Mouse (Mus musculus) cortical plate, adult 2 months (tissue): ENCODE results near the gene Efhd1. TPM values are rescaled to one million over a fixed set of nuclear protein-coding genes. Genes with fewer than 3 reads are reported as not detected.

Source experiments
- H3K27ac ChIP-seq: fragments of 200-500 bp; 2 replicates; pipeline ENCODE4 v1.5.1; 2012; ENCODE audit warnings: low read length, control low read depth, inconsistent platforms; ENCODE audit not compliant: insufficient read depth
- H3K4me1 ChIP-seq: fragments of 200-500 bp; 2 replicates; pipeline ENCODE4 v1.6.1; 2011; ENCODE audit warnings: low read length; ENCODE audit not compliant: control insufficient read depth, insufficient read depth
- H3K4me3 ChIP-seq: fragments of 200-500 bp; 2 replicates; pipeline ENCODE4 v1.5.1; 2011; ENCODE audit warnings: mild to moderate bottlenecking, low read length, control low read depth; ENCODE audit not compliant: insufficient read depth
- CTCF ChIP-seq: fragments of 200-500 bp; IDR thresholded peaks from 2 replicates; pipeline ENCODE4 v1.5.1; 2011; ENCODE audit warnings: mild to moderate bottlenecking, control low read depth, low read length; ENCODE audit not compliant: insufficient read depth; ENCODE audit errors: extremely low read depth
- POLR2A ChIP-seq: fragments of 200-500 bp; IDR thresholded peaks from 2 replicates; pipeline ENCODE4 v1.6.1; 2011; ENCODE audit warnings: mild to moderate bottlenecking, low read length, control low read depth; ENCODE audit not compliant: insufficient read depth; ENCODE audit errors: extremely low read depth
- polyA plus RNA-seq: library from polyadenylated mRNA; depleted of rRNA; stranded (reverse); fragments of >200 nt; gene quantifications from 2 replicates; pipeline ENCODE4 v1.2.3, GENCODE M21; 2012

The Efhd1 gene
- polyA plus RNA-seq, 1 experiment, result 36.5 TPM

DNA sequence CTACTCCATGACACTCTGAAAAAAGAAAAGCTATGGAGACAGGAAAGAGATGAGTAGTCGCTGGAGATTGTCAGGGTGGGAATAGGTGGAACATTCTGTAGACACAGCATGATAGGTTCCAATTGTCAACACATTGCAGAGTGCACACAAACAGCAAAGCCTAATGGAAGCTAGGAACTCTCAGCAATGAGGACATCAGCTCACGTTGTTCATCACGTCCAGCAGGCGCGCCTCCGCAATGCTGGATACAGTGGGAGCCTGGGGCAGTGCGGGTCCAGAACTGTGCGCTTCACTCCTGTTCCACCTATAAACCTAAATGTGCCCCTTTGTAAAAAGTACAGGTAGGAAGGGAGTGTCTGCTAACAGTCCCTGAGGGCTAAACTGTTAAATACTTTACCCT is 21.1 kb upstream of the Efhd1 start:
- TF ChIP-seq POLR2A (no peak), CTCF (no peak)
- H3K27ac ChIP-seq, result no peak overlapping the region
- no peak overlapping the region for H3K4me3 ChIP-seq

DNA sequence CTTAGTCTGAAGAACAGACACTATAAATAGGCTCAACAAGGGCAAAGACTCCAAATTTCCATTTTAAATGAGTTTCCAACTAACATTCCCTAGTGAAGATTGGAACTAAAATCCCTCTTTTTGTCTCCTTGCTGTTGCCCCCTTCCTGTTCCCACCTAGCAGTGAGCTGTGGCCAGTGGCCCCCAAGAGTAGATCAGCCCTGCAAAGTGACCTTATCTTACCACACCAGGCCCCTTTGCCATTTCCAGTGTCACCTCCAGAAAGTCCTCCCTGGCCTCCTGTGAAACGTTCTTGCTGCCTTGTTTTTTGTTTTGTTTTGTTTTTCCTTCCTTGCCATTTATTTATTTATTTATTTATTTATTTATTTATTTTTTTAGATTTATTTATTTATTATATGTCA is 18.7 kb upstream of the Efhd1 start:
- Histone ChIP-seq H3K4me1 (no peaks in the 10 kb centered on the region), H3K27ac (no peak overlapping the region), H3K4me3 (no peak overlapping the region)
- no peak for TF ChIP-seq POLR2A
- TF ChIP-seq CTCF, result no peak

More for the DNA sequence above, 21.1 kb upstream of the Efhd1 start:
- H3K4me1 ChIP-seq, result no peaks in the 10 kb centered on the region

DNA sequence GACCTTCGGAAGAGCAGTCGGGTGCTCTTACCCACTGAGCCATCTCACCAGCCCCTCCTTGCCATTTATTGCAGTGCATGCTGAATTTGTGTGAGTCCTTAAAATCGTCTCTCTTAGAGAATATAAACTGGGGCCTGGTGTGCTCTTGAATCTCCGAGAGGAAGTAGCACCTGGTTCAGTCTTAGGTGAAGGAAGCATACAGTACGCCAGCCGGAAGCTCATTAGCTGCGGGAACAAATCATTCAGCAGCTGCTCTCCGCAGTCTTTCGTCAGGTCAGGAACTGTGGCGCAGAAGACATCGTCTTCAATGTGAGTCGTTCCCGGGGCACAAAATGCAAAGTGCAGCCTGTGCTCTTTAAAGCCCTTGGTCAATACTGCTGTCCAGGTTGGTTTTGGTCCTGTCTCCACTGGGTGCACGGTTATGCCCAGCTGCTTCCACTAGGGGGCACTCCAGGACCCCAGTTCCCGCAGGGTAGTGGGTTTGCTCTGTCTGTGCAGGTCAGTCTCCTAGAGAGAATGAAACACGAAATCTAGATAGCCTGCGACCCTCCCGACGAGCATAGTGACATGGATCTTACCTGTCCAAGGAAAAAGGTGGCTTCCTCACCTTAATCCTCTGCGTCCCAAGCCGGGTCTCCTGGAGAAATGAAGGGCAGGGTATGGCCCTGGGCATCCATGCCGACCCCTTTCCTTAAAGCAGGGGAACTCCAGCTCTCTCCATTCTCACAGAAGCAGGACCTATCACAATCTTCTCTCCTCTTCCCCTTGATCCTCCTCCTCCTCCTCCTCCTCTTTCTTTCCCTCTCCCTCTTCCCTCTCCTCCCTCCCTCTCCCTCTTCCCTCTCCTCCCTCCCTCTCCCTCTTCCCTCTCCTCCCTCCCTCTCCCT is 18.0 kb upstream of the Efhd1 start:
- Histone ChIP-seq H3K4me1 (no peaks in the 10 kb centered on the region), H3K4me3 (0 out of 2 replicates have a peak overlapping the region, but pooled peaks have one; percentile 1), H3K27ac (no peak overlapping the region)
- TF ChIP-seq POLR2A, result no peak
- peak; percentile 90 for TF ChIP-seq CTCF

DNA sequence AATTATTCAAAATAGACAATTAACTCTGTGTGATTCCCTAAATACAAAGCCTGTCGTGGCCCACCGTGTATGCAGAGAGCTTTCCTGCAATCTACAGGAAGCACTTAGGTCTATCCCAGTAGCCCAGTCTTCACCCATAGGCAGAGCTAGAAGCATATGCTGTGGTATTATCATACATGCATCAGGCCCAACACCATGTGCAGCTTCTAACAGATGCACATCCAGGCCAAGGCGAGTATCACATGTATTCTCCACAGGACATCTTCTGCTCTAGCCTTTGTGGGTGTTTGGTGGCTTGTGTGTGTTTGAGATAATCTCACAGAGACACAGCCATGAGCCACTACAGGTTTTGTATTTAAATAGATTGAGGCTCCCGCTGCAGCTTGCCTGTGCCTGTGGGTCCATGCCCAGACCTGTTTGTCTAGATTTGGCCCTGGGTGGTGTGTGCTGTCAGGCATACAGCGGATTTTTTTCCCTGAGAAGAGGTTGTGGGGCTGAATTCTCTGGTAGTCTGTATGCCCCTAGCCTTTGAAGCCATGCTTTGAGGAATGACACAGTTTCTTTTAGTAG is 12.0 kb upstream of the Efhd1 start:
- Histone ChIP-seq H3K27ac (no peak overlapping the region), H3K4me1 (no peaks in the 10 kb centered on the region), H3K4me3 (no peak overlapping the region)
- TF ChIP-seq CTCF, result no peak
- no peak for TF ChIP-seq POLR2A

DNA sequence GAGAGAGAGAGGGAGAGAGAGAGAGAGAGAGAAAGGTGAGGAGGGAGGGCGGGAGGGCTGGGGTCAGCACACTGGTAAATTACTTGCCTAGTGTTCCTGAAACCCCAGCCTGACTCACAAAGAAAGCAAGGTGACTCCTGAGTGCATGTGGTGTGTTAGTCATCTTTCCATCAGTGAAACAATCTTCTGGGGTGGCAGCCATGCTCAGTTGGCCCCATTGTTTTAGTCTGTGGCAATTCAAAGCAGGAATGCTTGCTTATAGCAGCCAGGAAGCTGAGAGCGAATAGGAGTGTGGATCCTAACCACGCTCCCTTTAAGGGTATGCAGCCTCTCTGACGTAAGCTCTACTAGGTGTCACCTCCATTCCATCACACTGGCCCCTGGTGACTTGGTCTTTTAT is 9.0 kb upstream of the Efhd1 start:
- TF ChIP-seq CTCF (no peak), POLR2A (no peak)
- H3K4me1 ChIP-seq, result no peaks in the 10 kb centered on the region
- no peak overlapping the region for H3K4me3 ChIP-seq

DNA sequence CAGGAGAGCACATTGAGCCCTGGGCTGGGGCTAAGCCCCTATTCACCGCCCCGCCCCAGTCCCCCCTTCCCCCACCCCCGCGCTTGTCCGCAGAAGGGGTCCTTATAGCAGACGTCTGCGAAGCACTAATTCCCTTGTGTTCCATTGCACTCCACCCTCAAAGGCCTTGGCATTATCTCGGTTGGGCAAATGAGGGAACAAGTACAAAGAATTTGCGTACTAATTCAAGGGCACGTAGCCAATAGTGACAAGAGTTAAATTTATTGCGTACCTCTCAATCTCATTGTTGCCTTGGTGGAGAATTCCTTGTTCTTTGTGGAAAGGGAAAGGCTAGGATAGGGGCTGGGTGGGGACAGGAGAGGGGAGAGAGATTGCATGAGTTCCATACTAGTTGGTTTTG is 6.5 kb upstream of the Efhd1 start:
- no peak overlapping the region for H3K4me3 ChIP-seq
- TF ChIP-seq CTCF, result no peak
- no peak for TF ChIP-seq POLR2A

More for the DNA sequence above, 9.0 kb upstream of the Efhd1 start:
- H3K27ac ChIP-seq, result no peak overlapping the region

DNA sequence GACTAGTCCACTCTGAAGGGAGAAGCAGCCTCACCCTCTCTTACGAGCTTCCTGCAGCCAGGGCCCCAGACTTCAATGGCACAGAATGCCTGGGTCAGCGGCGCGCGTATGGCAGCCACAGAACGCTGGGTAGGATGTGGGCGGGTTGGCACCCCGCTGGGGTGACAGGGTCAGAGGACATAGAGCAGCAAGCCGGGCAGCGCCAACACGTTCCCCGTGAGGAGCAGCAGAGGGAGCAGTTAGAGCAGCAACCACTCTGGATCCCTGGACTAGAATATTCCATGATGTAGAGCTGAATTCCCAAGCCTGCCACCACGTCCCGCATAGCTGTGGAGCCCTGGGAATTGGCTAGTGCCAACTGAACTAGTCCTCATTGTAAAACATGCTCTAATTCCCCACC is 5.7 kb upstream of the Efhd1 start:
- Histone ChIP-seq H3K4me3 (no peak overlapping the region), H3K4me1 (no peaks in the 10 kb centered on the region), H3K27ac (no peak overlapping the region)
- no peak for TF ChIP-seq POLR2A
- no peak for TF ChIP-seq CTCF

More for the DNA sequence above, 6.5 kb upstream of the Efhd1 start:
- Histone ChIP-seq H3K4me1 (no peaks in the 10 kb centered on the region), H3K27ac (no peak overlapping the region)

DNA sequence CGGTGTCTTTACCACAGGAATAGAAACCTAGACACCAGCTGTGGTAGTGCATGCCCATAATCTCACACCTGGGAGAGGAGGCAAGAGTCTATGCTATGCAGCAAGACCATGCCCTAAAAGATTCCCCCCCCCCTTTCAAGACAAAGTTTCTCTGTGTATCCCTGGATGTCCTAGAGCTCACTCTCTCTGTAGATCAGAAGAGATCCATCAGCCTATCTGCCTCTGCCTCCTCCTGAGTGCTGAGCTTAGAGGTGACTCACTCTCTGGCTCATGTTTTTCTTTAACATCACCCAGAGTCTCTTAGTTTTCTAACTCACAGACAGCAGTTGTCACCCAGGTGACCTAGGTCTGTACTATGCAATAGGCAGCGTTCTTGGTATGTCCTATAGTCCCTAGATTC is 4.8 kb upstream of the Efhd1 start:
- Histone ChIP-seq H3K4me1 (no peaks in the 10 kb centered on the region), H3K27ac (no peak overlapping the region), H3K4me3 (no peak overlapping the region)
- no peak for TF ChIP-seq CTCF
- TF ChIP-seq POLR2A, result no peak

DNA sequence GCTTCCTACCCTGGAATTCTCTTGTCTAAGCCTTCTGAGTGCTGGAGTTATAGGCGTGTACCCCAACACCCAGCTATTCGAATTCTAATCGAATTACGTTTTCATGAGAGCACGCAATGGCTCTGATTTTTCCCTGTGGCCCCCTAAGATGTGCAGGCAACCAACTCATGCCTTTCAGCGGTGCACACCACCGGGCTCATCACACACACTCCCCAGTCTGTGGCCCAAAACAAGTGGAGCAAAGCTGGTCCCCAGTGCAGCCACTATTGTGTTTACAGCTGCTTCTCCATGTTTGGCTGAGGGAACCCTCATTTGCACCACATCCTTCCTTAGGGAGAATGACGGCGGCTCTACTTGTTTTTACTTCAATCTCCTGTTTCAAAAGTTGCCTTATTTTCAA is 906 bp upstream of the Efhd1 start:
- Histone ChIP-seq H3K27ac (no peak overlapping the region), H3K4me1 (no peaks in the 10 kb centered on the region; the same call in 1 of the 2 replicates), H3K4me3 (no peak overlapping the region)
- TF ChIP-seq POLR2A (no peak), CTCF (no peak)

DNA sequence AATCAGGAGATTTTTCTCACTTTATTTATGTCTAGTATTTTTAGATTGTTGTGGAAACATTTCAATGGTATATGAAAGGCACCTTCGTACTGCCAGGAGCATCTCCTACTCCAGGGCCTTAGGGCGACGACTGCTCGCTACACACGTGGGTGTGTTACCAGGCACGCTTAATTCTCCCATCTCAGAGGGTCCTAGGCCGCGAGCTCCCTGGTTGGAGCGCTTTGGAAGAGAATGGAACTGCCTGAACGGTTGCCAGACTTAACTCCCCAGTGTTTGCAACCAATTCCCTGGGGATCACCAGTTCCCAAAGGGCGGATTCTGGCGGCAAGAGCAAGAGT is 398 bp upstream of the Efhd1 start:
- no peak for TF ChIP-seq CTCF
- no peak for TF ChIP-seq POLR2A

More for the DNA sequence above, 398 bp upstream of the Efhd1 start:
- no peak overlapping the region for H3K27ac ChIP-seq
- peak overlapping the region; percentile 47; the same call in 1 of the 2 replicates for H3K4me3 ChIP-seq
- H3K4me1 ChIP-seq, result no peaks in the 10 kb centered on the region; the same call in 1 of the 2 replicates
